Mouse (Mus musculus): ENCODE measurements around the gene Btk. TPM values are rescaled to one million over a fixed set of nuclear protein-coding genes. Genes with fewer than 3 reads are reported as not detected.

Gene Btk
- total RNA-seq, 2 experiments from 2014 or later = 8.9 to 18.0 TPM

DNA sequence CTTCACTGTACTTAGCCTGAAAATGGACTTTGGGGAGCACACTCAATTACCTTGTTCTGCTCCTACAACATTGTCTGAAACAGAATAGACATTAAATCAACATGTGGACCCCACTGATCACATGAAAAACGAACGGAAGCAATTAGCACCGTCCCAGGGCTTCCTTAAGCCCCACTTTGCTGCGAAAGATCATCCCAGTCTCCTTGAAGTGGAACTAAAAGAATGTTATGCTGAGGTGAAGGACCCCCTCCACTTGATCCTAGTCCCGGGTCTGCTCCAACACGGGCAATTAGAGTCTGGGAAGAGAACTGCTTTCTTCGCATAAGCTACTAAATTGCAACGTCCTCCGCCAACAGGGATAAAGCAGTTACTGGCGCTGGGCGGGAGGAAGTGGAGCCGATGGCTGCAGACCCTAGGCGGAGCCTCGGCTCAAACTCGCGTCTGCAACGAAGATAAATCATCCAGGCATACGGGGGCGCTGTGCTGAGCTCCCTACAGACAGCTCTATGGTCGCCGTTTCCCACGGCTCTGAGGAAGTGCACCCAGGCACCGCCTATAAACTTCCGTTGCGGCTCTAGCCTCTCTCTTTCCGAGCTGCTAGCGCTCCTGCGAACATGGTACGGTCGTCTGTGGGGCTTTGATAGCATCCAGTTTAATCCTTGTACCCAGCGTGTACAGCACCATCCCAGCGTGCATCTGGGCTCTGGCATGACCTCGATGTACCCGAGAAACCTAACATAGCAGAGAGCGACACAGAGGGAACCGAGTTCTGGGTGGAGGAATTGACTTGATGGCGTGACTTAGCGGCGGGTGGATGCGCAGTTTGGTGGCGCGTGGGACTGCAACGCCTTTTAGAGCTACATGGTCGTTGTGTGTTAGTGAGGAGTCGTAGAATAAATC is 2.0 kb upstream of the Btk start, which contains the start of gene Rpl36a:
Gene Rpl36a (plus strand): TSS at position 552 of the 900 bp plus-strand sequence.
- peak; percentile 94 for ATAC-seq (replicated peaks; ENCODE audit: low FRiP score, poor library complexity, severe bottlenecking)

DNA sequence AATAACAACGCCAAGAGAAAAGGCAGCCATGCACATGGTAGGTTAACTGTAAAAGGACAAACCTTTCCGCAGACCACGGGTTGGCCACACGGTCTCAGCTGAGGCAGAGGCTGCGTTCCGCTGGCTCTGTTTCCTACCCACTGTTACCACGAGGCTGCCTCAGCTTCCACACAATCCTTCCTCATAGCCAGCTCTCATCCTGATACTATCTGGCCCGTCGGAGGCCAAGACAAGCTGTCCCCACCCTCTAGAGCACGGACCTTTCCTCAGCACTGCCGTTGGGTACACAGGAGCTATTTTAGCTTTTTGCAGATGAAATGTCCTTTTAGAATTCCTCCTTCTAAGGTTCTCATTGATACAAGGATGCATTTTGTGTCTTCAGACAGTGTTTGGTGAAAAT is 1.1 kb downstream of the Btk start:
- ATAC-seq (replicated peaks; ENCODE audit: low FRiP score, poor library complexity, severe bottlenecking) = peak; percentile 40; the same call in 1 of the 2 replicates

DNA sequence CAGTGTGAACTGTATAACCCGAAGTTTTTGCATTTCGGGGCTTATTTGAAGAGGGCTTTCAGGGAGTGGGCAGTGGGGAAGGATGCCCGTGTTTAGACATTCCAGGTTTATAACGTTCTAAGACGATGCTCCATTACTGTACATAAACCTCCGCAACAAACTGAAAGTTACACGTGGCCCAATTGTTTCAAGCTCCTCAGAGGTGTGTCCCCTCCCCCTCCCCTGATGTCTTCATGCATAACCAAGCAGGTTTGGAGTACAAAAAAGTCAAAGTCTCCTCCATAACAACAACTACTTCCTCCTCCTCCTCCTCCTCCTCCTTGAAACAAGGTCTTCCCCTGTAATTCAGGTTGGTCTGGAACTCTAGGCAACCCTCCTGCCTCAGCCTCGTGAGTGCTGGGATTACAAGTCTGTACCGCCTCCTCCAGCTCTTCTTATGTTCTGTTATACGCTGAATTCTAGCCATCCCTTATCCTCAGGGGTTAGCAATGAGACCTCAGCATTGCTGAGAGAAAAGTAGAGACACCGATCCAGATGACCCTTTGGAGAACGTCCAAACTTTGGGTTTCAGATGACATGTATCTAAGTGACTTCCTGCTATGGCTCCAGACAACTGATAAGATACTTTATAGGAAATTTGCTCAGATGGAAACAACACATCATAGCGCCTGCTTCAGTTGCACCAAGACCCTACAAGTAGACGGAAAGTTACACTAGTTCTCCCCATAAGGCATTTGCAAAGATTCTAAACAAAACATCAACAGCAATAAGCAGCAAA is 2.7 kb downstream of the Btk start:
- ATAC-seq (replicated peaks; ENCODE audit: low FRiP score, poor library complexity, severe bottlenecking) = no peak

DNA sequence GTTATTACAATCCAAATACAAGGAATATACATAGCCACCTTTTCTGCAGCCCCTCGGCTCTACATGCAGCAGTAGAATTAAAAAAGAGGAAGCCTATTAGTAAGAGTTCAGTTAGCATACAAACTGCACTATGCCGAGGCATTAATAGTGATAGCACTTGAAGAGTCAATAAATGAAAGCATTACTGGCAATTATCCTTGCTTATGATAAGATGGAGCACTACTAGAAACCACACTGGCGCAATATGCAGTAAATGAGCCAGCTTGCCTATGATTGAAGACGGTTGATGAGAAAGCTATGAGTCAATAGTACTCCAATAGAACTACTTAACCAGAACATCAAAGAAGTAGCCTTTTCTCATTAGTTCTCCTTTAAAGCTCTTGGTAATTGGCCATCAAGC is 5.5 kb downstream of the Btk start:
- ATAC-seq (replicated peaks; ENCODE audit: low FRiP score, poor library complexity, severe bottlenecking) = no peak

DNA sequence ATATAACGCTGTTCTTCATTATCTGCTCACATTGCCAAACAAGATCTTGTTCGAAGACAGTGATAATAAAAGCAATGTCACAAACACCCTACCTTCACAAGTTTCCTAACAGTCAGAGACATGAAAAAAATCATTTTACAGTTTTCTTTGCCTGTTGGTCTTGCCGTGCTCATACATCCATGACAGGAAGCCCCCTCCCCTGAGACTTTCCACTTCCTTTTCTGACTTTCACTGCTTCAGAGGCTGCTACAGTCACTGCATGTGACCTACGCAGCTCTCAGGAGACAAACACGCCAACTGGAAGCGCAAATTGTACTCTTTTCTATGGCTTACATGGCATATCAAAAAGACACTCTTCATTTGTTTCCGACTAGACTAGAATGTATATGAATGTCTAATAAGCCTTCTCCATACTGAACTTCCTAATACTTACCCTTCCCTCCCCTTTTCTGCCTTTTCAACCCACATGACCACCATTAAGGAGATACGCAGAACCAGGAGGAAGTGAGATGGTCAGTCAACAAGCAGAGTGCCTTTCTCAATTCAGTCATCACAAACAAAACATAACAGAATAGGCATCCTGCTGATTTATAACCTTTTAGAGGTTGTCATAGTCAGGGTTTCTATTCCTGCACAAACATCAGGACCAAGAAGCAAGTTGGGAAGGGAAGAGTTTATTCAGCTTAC is 16.7 kb downstream of the Btk start:
- no peak for ATAC-seq (replicated peaks; ENCODE audit: low FRiP score, poor library complexity, severe bottlenecking)

DNA sequence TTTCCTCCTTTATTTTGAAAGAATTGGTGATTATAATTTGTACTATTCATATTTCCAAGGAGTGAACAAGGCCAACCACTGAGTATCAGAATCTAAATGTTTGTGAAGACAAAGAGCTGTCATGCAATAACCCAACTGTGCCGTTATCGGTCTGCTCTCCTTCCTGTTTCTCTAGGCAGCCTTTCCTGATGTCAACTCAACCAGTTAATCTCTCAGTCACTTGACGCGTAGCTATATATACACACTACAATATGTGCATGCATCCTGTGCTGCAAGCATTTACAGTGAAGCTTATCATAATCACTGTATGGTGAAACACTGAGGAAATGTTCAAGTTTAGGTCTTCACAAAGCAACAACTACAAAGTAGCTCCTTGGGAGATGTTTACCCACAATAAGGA is 19.0 kb downstream of the Btk start:
- no peak for ATAC-seq (replicated peaks; ENCODE audit: low FRiP score, poor library complexity, severe bottlenecking)

DNA sequence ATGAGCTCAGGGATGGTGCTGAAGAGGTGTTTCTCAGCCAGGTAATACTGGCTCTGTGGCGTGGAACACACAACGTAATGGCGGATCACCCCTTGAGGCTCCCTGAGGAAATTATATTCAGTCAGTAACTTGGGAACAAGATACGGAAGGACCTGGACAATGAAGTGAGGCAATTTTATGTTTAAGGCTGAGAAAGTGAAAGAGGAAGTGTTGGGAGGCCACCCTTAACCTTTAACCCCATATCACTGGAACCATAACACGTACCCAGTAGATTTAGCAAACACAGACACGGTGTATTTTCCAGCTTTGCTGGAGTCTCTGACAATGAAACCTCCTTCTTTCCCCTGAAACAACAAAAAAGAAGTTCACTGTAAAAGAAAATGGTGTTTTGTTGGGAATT is 28.9 kb downstream of the Btk start:
- ATAC-seq (replicated peaks; ENCODE audit: low FRiP score, poor library complexity, severe bottlenecking) = no peak

DNA sequence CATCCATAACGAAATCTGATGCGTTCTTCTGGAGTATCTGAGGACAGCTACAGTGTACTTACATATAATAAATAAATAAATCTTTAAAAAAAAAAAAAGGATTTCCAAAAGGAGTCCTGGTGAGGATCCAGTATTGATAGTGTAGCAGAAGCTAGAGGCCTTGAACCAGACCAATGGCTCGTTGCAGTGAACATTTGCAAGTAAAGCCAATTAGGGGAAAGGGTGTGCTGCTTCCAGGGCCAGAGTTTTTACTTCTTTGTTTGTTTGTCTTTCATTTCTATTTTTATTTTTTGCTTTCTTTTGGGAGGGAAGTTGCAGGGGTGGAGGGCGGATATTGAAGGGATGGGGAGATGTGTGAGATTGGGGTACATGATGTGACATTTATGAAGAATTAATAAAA is 30.0 kb downstream of the Btk start:
- ATAC-seq (replicated peaks; ENCODE audit: low FRiP score, poor library complexity, severe bottlenecking) = no peak

DNA sequence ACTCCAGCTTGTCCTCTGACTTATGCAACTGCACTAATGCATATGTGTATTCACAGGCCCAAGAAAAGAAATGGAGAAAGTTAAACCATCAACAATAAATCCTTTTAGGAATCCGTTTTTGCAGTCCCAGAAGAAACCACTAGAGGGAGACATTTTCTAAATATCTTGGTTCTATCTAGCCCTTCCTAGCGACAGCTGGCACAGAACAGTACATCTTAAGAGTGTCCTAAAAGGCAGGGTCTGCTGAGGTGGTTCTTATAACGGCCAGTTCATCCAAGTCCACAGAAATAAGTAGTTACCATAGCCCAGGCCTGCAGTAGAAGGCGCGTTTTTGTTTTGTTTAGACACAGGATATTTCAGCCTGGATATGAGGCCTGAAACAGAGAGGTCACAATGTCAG is 32.5 kb downstream of the Btk start:
- 0 out of 2 replicates have a peak, but pooled peaks have one; percentile 65 for ATAC-seq (replicated peaks; ENCODE audit: low FRiP score, poor library complexity, severe bottlenecking)

DNA sequence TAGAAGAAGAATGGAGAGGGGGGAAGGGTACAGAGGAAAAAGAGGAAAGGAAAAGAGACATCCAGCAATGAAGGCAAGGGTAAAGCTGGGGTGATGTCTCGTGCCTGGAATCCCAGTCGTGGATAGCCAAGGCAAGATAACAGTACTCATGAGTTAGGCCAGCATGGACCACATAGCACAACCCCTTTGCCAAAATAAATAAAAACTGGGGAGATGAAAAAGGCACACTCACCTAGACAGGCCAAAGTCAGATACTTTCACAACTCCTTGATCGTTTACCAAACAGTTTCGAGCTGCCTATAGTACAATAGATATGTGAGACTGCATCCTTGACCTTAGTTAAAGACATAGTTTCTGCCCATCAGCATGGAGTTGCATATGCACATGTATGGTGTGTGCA is 36.0 kb downstream of the Btk start:
- no peak for ATAC-seq (replicated peaks; ENCODE audit: low FRiP score, poor library complexity, severe bottlenecking)

DNA sequence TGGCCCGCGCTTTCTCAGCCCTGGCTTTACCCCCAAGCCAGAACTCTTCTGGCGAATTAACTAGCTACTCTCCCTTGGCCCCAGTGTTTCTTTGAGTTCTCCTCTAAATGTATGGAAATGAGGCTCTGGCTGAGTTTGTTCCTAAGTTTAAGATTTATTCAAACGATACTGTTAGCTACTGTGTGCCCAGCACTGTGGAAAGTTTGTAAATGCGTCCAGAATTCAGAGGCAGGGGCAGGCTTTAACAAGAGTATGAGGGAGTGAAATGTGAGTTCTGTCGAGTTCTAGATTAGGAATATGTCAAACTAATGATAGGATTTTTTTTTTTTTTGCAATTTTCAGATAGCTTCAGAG is 41.4 kb downstream of the Btk start:
- ATAC-seq (replicated peaks; ENCODE audit: low FRiP score, poor library complexity, severe bottlenecking) = peak; percentile 31

DNA sequence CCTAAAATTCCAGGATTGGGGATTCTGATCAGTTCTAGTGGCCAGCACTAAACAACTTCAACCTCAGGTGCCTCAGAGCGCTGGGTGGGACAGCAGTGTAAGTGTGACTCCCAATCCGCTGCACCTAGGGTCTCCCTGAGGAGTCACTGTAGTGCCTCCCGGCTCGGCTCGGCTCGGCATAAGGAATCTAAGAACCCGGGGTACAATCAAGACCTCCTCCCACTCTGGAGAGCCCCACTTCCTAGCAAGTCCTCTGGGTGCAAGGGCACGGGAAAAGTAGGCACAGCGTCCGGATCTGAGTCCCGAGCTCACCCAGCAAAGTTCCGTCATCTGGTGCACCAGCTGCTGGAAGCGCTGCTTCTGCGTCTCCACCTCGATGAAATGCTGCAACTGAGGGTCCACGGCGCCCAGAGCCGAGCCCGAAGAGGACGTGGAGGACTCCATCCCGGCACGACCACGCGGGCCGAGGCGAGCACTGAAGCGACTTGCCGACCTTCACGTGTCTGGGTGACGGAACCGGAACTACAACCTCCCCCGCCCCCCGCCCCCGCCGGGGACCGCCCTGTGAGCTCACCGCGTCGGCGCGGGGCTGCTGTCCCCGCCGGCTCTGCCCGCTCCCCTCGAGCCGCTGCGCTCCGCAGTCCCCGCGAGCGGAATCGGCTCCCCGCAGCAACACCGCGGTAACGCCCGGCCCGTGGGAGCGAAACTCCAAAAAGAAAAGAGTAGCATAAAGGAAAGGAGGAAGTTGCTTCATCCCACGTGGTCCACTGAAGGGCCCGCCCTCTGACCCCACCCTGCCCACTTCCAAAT is 42.0 kb downstream of the Btk start, which contains the start of gene Timm8a1:
Gene Timm8a1 (minus strand): TSS at position 721 of the 810 bp plus-strand sequence.
- ATAC-seq (replicated peaks; ENCODE audit: low FRiP score, poor library complexity, severe bottlenecking) = peak; percentile 83

DNA sequence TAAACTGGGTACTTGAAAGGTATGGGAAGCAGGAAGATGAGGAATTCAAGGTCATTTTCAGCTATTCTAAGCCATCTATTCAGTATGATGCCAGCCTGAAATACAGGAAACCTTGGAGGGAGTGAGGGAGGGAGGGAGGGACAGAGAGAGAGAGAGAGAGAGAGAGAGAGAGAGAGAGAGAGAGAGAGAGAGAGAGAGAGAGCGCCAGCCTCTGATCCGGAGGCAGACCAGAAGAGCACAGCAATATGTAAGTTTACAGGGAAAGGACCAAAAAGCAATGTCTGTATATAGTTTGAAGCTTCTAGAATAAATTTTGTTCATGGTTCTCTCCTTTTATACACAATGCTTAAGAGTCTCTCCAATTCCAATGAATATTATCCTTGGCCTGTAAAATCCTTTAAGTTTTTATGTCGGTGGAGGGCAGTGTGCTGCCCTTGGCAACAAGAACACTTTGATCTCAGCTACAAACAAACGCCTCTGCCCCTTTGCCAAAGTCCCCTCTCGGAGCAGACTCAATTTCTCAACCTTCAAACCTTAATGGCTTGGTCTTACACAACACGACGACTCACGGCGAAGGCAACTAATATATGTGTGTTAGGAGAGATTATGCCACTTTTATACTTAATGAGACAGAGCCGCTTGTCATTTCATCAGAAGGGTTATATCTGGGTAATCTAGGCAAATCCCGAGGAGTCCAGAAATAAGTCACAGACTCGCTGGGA is 42.8 kb downstream of the Btk start:
- peak; percentile 36; the same call in 1 of the 2 replicates for ATAC-seq (replicated peaks; ENCODE audit: low FRiP score, poor library complexity, severe bottlenecking)

DNA sequence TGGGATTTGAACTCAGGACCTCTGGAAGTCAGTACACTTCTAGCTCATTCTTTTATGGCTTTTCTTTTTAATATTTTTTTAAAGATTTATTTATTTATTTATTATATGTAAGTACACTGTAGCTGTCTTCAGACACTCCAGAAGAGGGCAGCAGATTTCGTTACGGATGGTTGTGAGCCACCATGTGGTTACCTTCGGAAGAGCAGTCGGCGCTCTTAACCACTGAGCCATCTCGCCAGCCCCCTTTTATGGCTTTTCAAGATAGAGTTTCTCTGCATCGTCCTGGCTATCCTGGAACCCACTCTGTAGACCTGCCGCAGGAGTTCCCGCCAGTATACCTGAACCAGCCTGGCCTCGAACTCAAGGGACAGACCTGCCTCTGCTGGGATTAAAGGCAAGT is 43.6 kb downstream of the Btk start:
- ATAC-seq (replicated peaks; ENCODE audit: low FRiP score, poor library complexity, severe bottlenecking) = peak; percentile 61; the same call in 1 of the 2 replicates

DNA sequence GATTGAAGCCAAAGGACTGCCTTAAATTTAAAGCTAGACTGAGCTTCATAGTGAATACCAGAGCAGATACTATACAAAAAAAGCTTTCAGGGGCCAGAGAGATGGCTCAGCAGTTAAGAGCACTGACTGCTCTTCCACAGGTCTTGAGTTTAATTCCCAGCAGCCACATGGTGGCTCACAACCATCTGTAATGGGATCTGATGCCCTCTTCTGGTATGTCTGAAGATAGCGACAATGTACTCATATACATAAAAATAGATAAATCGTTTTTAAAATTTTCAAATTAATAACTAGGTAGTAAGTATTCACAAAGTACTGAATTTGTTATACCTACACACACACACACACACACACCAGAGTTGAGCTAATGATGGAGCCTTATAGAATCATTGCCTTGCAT is 50.0 kb downstream of the Btk start:
- no peak for ATAC-seq (replicated peaks; ENCODE audit: low FRiP score, poor library complexity, severe bottlenecking)

DNA sequence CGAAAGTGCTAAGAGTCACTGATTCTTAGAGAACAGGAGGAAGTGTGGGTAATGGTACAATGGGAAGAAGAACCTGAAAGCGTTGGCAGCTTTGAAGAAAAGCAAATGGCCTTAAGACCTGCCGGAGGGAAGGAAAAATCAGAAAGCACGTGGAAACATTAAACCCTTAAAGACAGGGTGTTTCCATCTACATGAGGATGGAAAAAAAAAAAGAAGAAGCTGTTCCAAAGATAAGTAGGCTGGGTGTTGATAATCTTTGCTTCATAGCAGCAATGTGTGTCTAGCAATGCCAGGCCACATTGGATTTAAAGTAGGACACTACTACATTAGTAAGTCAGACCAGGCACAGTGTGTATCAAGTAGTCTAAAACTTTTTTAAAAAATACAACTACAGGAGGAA is 58.1 kb downstream of the Btk start:
- ATAC-seq (replicated peaks; ENCODE audit: low FRiP score, poor library complexity, severe bottlenecking) = no peak

DNA sequence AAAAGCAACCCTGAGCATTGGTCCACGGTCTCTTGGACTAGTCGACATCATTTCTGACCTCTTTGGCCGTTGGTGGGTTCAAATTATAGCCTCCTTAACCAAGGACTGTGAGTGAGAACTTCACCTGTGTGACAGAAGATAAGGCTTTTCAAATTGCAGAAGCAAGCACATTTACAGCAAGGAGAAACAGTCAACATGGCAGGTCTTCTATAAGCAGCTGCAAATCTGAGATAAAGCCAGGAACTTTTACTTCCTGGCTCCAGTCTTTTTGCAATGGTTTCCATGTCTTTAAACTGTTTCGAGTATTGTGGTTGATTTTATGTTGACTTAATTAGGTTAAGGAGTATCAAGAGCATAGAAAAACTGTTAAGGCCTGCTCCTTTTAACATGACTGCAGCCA is 59.6 kb downstream of the Btk start:
- ATAC-seq (replicated peaks; ENCODE audit: low FRiP score, poor library complexity, severe bottlenecking) = no peak

DNA sequence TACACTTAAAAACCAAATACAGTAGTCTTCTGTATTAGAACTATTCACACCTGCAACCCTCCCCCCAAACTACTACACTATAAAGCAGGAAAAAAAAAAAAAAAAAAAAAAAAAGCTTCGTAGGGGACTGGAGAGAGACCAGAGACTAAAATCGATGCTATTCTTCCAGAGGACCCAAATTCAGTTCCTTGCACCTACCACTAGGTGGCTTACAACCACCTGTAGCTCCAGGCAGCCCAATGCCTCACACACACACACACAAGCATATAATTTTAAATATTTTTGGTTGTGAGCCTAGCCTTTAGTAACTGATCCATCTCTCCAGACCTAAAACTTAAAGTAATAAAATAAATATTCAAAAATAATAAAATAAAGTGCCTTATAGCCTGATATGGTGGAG is 73.9 kb downstream of the Btk start:
- 0 out of 2 replicates have a peak, but pooled peaks have one; percentile 42 for ATAC-seq (replicated peaks; ENCODE audit: low FRiP score, poor library complexity, severe bottlenecking)

DNA sequence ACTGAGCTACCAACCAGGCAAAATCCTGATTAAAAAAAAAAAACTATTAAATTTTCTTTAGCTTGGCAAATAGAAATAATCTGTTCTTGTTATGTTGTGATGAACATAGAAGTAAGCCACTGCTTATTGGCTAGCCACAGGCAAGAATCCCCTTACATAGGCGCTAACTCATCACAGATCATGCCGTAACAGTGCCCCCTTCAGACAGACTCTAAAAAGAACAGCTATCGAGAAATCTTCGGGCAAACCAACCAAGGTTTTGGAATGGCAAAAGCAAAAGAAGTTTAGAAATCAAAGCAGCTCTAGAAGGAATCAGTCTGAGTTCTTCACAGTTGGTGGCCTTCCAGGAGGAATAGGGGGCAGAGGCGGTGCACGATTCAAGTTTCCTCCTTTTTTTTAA is 75.4 kb downstream of the Btk start:
- no peak for ATAC-seq (replicated peaks; ENCODE audit: low FRiP score, poor library complexity, severe bottlenecking)

Measured in erythroid progenitor cell, adult 5-6 weeks (primary cell).